Mouse (Mus musculus) intestine, postnatal 0 days (tissue): ENCODE results near the gene Oas1e. TPM values are rescaled to one million over a fixed set of nuclear protein-coding genes. Genes with fewer than 3 reads are reported as not detected.

Experiments
- ATAC-seq: fragments of 200-750 bp; cut with Nextera tagmentation; 2 replicates; pipeline ENCODE4 v1.8.0; 2017; ENCODE audit warnings: mild to moderate bottlenecking, moderate TSS enrichment, moderate library complexity
- H3K27ac ChIP-seq: fragments of 300-500 bp; sonication (generic); 2 replicates; pipeline ENCODE4 v1.5.1; 2014; ENCODE audit warnings: mild to moderate bottlenecking, low read depth, low read length, moderate library complexity
- H3K27me3 ChIP-seq: fragments of 300-500 bp; sonication (generic); replicated peaks from 2 replicates; pipeline ENCODE4 v1.6.1; 2014; ENCODE audit warnings: low read length, mixed read lengths; ENCODE audit not compliant: control insufficient read depth, insufficient read depth
- H3K36me3 ChIP-seq: fragments of 300-500 bp; sonication (generic); 2 replicates; pipeline ENCODE4 v1.6.1; 2014; ENCODE audit warnings: mild to moderate bottlenecking, moderate library complexity; ENCODE audit not compliant: control insufficient read depth, insufficient read depth
- H3K4me1 ChIP-seq: fragments of 300-500 bp; sonication (generic); replicated peaks from 2 replicates; pipeline ENCODE4 v1.6.1; 2014; ENCODE audit warnings: antibody characterized with exemption, low read length, mixed read lengths; ENCODE audit not compliant: control insufficient read depth, insufficient read depth
- H3K4me2 ChIP-seq: fragments of 300-500 bp; sonication (generic); replicated peaks from 2 replicates; pipeline ENCODE4 v1.6.1; 2014; ENCODE audit warnings: low read depth, mild to moderate bottlenecking, moderate library complexity
- H3K4me3 ChIP-seq: fragments of 300-500 bp; sonication (generic); 2 replicates; pipeline ENCODE4 v1.5.1; 2014; ENCODE audit warnings: low read depth, low read length
- H3K9ac ChIP-seq: fragments of 300-500 bp; sonication (generic); 2 replicates; pipeline ENCODE4 v1.6.1; 2014; ENCODE audit warnings: mild to moderate bottlenecking, low read depth, low read length
- H3K9me3 ChIP-seq: fragments of 300-500 bp; sonication (generic); 2 replicates; pipeline ENCODE4 v1.6.1; 2016; ENCODE audit warnings: mixed run types; ENCODE audit not compliant: control insufficient read depth
- CTCF ChIP-seq: sonication (generic); IDR thresholded peaks from 2 replicates; pipeline ENCODE4 v1.5.1; 2016; ENCODE audit warnings: low read depth, mild to moderate bottlenecking, control low read depth, antibody characterized with exemption, moderate library complexity
- WGBS: fragments of 180-500 bp; shearing (Covaris S2); extraction: QIAGEN DNeasy Blood & Tissue Kit; methylation state at CpG from one replicate; pipeline ENCODE4 v1.1.7; 2014; 5-methylcytosine and 5-hydroxymethylcytosine counted together
- polyA plus RNA-seq: library from polyadenylated mRNA; unstranded; fragments of >200 nt; fragmentation: Nextera tagmentation; extraction: Ambion mirVana; gene quantifications from 2 replicates; pipeline ENCODE4 v1.2.1, GENCODE M21; 2015

The Oas1e gene
- polyA plus RNA-seq, 1 experiment from 2014 or later: 0.10 TPM

DNA sequence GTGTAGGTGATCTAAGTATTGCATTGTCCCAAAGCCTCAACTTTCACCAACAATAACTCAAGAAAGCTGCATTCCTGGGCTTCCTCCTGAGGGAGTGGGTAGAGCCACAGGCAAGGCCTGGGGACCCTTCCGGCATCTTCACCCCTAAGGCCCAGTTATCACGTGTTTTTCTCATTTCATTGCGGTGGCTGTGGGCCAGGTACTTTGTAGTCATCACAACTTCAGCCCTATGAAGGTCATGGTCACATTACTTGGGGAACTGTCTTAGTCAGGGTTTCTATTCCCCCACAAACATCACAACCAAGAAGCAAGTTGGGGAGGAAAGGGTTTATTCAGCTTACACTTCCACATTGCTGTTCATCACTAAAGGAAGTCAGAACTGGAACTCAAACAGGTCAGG is 42.5 kb downstream of the Oas1e start:
- H3K4me3 ChIP-seq: no peak overlapping the region
- no peaks in the 10 kb centered on the region for H3K4me1 ChIP-seq
- no peak for ATAC-seq
- no peak overlapping the region for H3K27ac ChIP-seq
- H3K36me3 ChIP-seq: no peaks in the 10 kb centered on the region
- WGBS: 66% methylated on average over 3 of the region's 3 CpGs
- TF ChIP-seq CTCF: no peak
- no peak overlapping the region for H3K4me2 ChIP-seq
- no peaks in the 10 kb centered on the region for H3K9me3 ChIP-seq
- no peaks in the 10 kb centered on the region for H3K27me3 ChIP-seq
- no peak overlapping the region for H3K9ac ChIP-seq

- Histone ChIP-seq H3K27ac (no peak overlapping the region), H3K9ac (no peak overlapping the region), H3K27me3 (no peaks in the 10 kb centered on the region), H3K9me3 (no peaks in the 10 kb centered on the region), H3K4me2 (no peak overlapping the region), H3K4me3 (no peak overlapping the region), H3K4me1 (no peaks in the 10 kb centered on the region), H3K36me3 (no peaks in the 10 kb centered on the region)
- no peak for ATAC-seq
- 72% methylated on average over 3 of the region's 3 CpGs for WGBS
- no peak for TF ChIP-seq CTCF
Measured at GRCm38 (mm10) chr5:120751206-120751605, 44.1 kb downstream of the Oas1e start.

DNA sequence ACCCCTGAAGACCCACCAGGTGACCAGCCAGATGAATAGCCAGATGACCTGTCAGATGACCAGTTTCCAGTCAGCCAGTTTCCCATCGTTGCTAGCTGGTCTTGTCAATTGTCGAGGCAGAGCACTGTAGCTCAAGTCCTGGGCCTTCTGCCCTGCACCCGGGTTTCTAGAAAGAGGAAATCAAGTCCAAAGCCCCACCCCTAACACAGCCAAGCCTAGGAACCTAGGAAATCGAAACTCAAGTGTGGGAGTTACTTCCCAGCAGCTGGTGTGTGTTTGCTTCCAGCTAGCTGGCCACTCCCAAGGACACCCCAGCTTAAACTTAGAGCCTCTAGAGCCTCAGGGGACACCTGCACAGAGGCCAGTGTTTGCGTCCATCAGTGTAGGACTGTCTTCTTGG is 45.6 kb downstream of the Oas1e start, which contains the start of gene Oas2:
Gene Oas2 (minus strand): TSS at position 166 of the 400 bp plus-strand sequence.
- Histone ChIP-seq H3K36me3 (no peaks in the 10 kb centered on the region), H3K4me2 (no peak within 1 kb of the TSS), H3K9ac (no peak within 1 kb of the TSS), H3K9me3 (no peaks in the 10 kb centered on the region), H3K4me1 (no peaks in the 10 kb centered on the region), H3K27me3 (no peaks in the 10 kb centered on the region), H3K4me3 (no peak within 1 kb of the TSS), H3K27ac (no peak within 1 kb of the TSS)
- TF ChIP-seq CTCF: no peak
- no peak; the same call in 1 of the 2 replicates for ATAC-seq
- WGBS: 41% methylated on average over 5 of the region's 5 CpGs

- Histone ChIP-seq H3K9me3 (no peaks in the 10 kb centered on the region), H3K27me3 (no peaks in the 10 kb centered on the region), H3K9ac (no peak overlapping the region), H3K4me3 (no peak overlapping the region), H3K4me1 (no peaks in the 10 kb centered on the region), H3K27ac (no peak overlapping the region), H3K4me2 (no peak overlapping the region), H3K36me3 (no peaks in the 10 kb centered on the region)
- 5% methylated on average over 5 of the region's 5 CpGs for WGBS
- peak; percentile 77 for TF ChIP-seq CTCF
- no peak for ATAC-seq
Measured at GRCm38 (mm10) chr5:120746451-120746850, 48.9 kb downstream of the Oas1e start.

GRCm38 (mm10) chr5:120742125-120742524 is 53.2 kb downstream of the Oas1e start:
- no peaks in the 10 kb centered on the region for H3K27me3 ChIP-seq
- no peak overlapping the region for H3K9ac ChIP-seq
- H3K27ac ChIP-seq: no peak overlapping the region
- H3K9me3 ChIP-seq: no peaks in the 10 kb centered on the region
- no peak overlapping the region for H3K4me2 ChIP-seq
- WGBS: 20% methylated on average over 4 of the region's 4 CpGs
- H3K36me3 ChIP-seq: no peaks in the 10 kb centered on the region
- TF ChIP-seq CTCF: peak; percentile 73
- no peaks in the 10 kb centered on the region for H3K4me1 ChIP-seq
- no peak for ATAC-seq
- H3K4me3 ChIP-seq: no peak overlapping the region

Other genes starting within 250 kb of the Oas1e start
- gene Tpcn1, start 206.9 kb downstream of the Oas1e start, polyA plus RNA-seq: 31.5 and 35.6 TPM in 2 replicates
- 0.30 and 0.47 TPM in 2 replicates for gene Iqcd, start 206.5 kb downstream of the Oas1e start, polyA plus RNA-seq
- 6.1 and 7.5 TPM in 2 replicates for gene Rita1, start 182.9 kb downstream of the Oas1e start, polyA plus RNA-seq
- 19.9 and 20.9 TPM in 2 replicates for gene Ddx54, start 182.8 kb downstream of the Oas1e start, polyA plus RNA-seq
- gene Cfap73, start 161.3 kb downstream of the Oas1e start, polyA plus RNA-seq: not detected in 2 replicates
- 3.0 and 5.1 TPM in 2 replicates for gene Rasal1, start 146.7 kb downstream of the Oas1e start, polyA plus RNA-seq
- gene Dtx1, start 83.6 kb downstream of the Oas1e start, polyA plus RNA-seq: 2.3 and 2.5 TPM in 2 replicates
- 0.23 and 0.41 TPM in 2 replicates for gene Oas2, start 45.7 kb downstream of the Oas1e start, polyA plus RNA-seq
- gene Oas3, start 17.9 kb downstream of the Oas1e start, polyA plus RNA-seq: 0.66 and 0.78 TPM in 2 replicates
- 1.0 and 1.2 TPM in 2 replicates for gene Oas1c, start 17.0 kb upstream of the Oas1e start, polyA plus RNA-seq
- gene Oas1f, start 51.8 kb upstream of the Oas1e start, polyA plus RNA-seq: not detected in 2 replicates
- not detected in 2 replicates for gene Oas1h, start 65.9 kb upstream of the Oas1e start, polyA plus RNA-seq
- 30.9 and 31.8 TPM in 2 replicates for gene Oas1g, start 92.1 kb upstream of the Oas1e start, polyA plus RNA-seq
- gene Oas1a, start 112.0 kb upstream of the Oas1e start, polyA plus RNA-seq: 65.4 and 65.6 TPM in 2 replicates
- 0.18 and 0.25 TPM in 2 replicates for gene Oas1d, start 119.0 kb upstream of the Oas1e start, polyA plus RNA-seq
- 0.48 and 0.77 TPM in 2 replicates for gene Rph3a, start 214.6 kb upstream of the Oas1e start, polyA plus RNA-seq